Mouse (Mus musculus) right cerebral cortex, postnatal 10 days (tissue): ENCODE data around the gene Ak7.
A peak's percentile ranks its signal among the peaks of the same experiment; 100 is the strongest.

Source experiments
- DNase-seq, 2 experiments: peaks; one replicate each; pipeline ENCODE4 v3.0.0; 2021; ENCODE audit warnings: low spot score in 2 of 2

Gene Ak7

GRCm38 (mm10) chr12:105705799-105706487, at the start of gene Ak7:
Gene Ak7 (plus strand): TSS chr12:105705976.
- peak in 1 of 2 experiments; percentile 36 for DNase-seq

GRCm38 (mm10) chr12:105676274-105676673, 29.5 kb upstream of the Ak7 start:
- DNase-seq: no peak

- DNase-seq: no peak
Observed at GRCm38 (mm10) chr12:105678211-105678610, 27.6 kb upstream of the Ak7 start.

- DNase-seq: no peak
Observed at GRCm38 (mm10) chr12:105678762-105679161, 27.0 kb upstream of the Ak7 start.

- DNase-seq: peak; percentile 43 to 55
Observed at GRCm38 (mm10) chr12:105683933-105684901, 21.6 kb upstream of the Ak7 start, which contains the start of gene Gskip. Gene Gskip (plus strand): TSS chr12:105684829.

- DNase-seq: peak; percentile 98 to 99
Observed at GRCm38 (mm10) chr12:105685001-105685691, 20.6 kb upstream of the Ak7 start, which contains the start of gene Atg2b. Gene Atg2b (minus strand): TSS chr12:105685211.

- DNase-seq: no peak
Observed at GRCm38 (mm10) chr12:105686791-105687190, 19.0 kb upstream of the Ak7 start.

- no peak for DNase-seq
Observed at GRCm38 (mm10) chr12:105687416-105687815, 18.4 kb upstream of the Ak7 start.

GRCm38 (mm10) chr12:105688546-105688945, 17.2 kb upstream of the Ak7 start:
- DNase-seq: no peak

GRCm38 (mm10) chr12:105689435-105689834, 16.3 kb upstream of the Ak7 start:
- DNase-seq: no peak

- peak in 1 of 2 experiments; percentile 59 for DNase-seq
Observed at GRCm38 (mm10) chr12:105694021-105694420, 11.8 kb upstream of the Ak7 start.

- no peak for DNase-seq
Observed at GRCm38 (mm10) chr12:105695848-105696247, 9.9 kb upstream of the Ak7 start.

- no peak for DNase-seq
Observed at GRCm38 (mm10) chr12:105697104-105697780, 8.5 kb upstream of the Ak7 start.

GRCm38 (mm10) chr12:105700433-105700832, 5.3 kb upstream of the Ak7 start:
- no peak for DNase-seq

GRCm38 (mm10) chr12:105718616-105719015, 12.8 kb downstream of the Ak7 start:
- DNase-seq: peak; percentile 63 to 69

GRCm38 (mm10) chr12:105720196-105720595, 14.4 kb downstream of the Ak7 start:
- no peak for DNase-seq

GRCm38 (mm10) chr12:105721452-105722132, 15.8 kb downstream of the Ak7 start:
- DNase-seq: no peak

GRCm38 (mm10) chr12:105722657-105723056, 16.9 kb downstream of the Ak7 start:
- DNase-seq: no peak

- DNase-seq: no peak
Observed at GRCm38 (mm10) chr12:105724616-105725015, 18.8 kb downstream of the Ak7 start.

- no peak for DNase-seq
Observed at GRCm38 (mm10) chr12:105725736-105726135, 20.0 kb downstream of the Ak7 start.

- no peak for DNase-seq
Observed at GRCm38 (mm10) chr12:105727268-105727667, 21.5 kb downstream of the Ak7 start.
